Mouse (Mus musculus): ENCODE data around the gene Cdhr4.
"Not testable (repeated sequence)": the region's sequence is repeated elsewhere in the genome, so short reads cannot be mapped to it uniquely, and the experiment has no call there.

The Cdhr4 gene

GRCm38 (mm10) chr9:108002778-108003530 is 10.7 kb downstream of the Cdhr4 start:
- intact Hi-C loops (cut with DNase I), result loop anchor here (5.0 kb wide), 2 partner anchors 41 to 44 kb away; partner anchors contain the start of gene Gmppb

- intact Hi-C loops (cut with DNase I), result loop anchor here (5.0 kb wide), 2 partner anchors 41 to 44 kb away; partner anchors contain the start of gene Gmppb
These were observed 11.2 kb downstream of the Cdhr4 start for GRCm38 (mm10) chr9:108003531-108003890.

- intact Hi-C loops (cut with DNase I), result no loop called here
These were observed 15.7 kb downstream of the Cdhr4 start for GRCm38 (mm10) chr9:108008041-108008440.

GRCm38 (mm10) chr9:108010385-108010784 is 18.1 kb downstream of the Cdhr4 start:
- intact Hi-C loops (cut with DNase I), result no loop called here

- intact Hi-C loops (cut with DNase I), result not testable (repeated sequence)
These were observed 21.3 kb downstream of the Cdhr4 start for GRCm38 (mm10) chr9:108013577-108013976.

GRCm38 (mm10) chr9:108017127-108017526 is 24.8 kb downstream of the Cdhr4 start:
- intact Hi-C loops (cut with DNase I), result no loop called here

- intact Hi-C loops (cut with DNase I), result no loop called here
These were observed 28.4 kb downstream of the Cdhr4 start for GRCm38 (mm10) chr9:108020741-108021140.

GRCm38 (mm10) chr9:108023216-108023615 is 30.9 kb downstream of the Cdhr4 start:
- intact Hi-C loops (cut with DNase I), result no loop called here

- intact Hi-C loops (cut with DNase I), result no loop called here
These were observed 34.3 kb downstream of the Cdhr4 start for GRCm38 (mm10) chr9:108026584-108026983.

- intact Hi-C loops (cut with DNase I), result no loop called here
These were observed 35.6 kb downstream of the Cdhr4 start for GRCm38 (mm10) chr9:108027867-108028266.

- intact Hi-C loops (cut with DNase I), result no loop called here
These were observed 39.8 kb downstream of the Cdhr4 start for GRCm38 (mm10) chr9:108032126-108032525.

GRCm38 (mm10) chr9:108035331-108036156 is 43.2 kb downstream of the Cdhr4 start:
- intact Hi-C loops (cut with DNase I), result no loop called here

GRCm38 (mm10) chr9:108044751-108045492 is 52.6 kb downstream of the Cdhr4 start:
- intact Hi-C loops (cut with DNase I), result loop anchor here (5.0 kb wide), 1 partner anchor 43 kb away; the partner anchor contains the start of gene Ip6k1

GRCm38 (mm10) chr9:108046582-108046981 is 54.3 kb downstream of the Cdhr4 start:
- intact Hi-C loops (cut with DNase I), result loop anchor here (5.0 kb wide), 1 partner anchor 44 kb away; the partner anchor contains the start of gene Ip6k1

GRCm38 (mm10) chr9:108047601-108048565 is 55.6 kb downstream of the Cdhr4 start:
- intact Hi-C loops (cut with DNase I), result loop anchor here (5.0 kb wide), 1 partner anchor 46 kb away; the partner anchor contains the start of gene Ip6k1

GRCm38 (mm10) chr9:108048566-108048955 is 56.3 kb downstream of the Cdhr4 start:
- intact Hi-C loops (cut with DNase I), result loop anchor here (5.0 kb wide), 1 partner anchor 46 kb away; the partner anchor contains the start of gene Ip6k1

- intact Hi-C loops (cut with DNase I), result loop anchor here (5.0 kb wide), 1 partner anchor 47 kb away; the partner anchor contains the start of gene Ip6k1
These were observed 56.7 kb downstream of the Cdhr4 start, which contains the start of gene Gmppb for GRCm38 (mm10) chr9:108049016-108049455. Gmppb (plus strand) TSS chr9:108049242.

Measured in adrenal gland (tissue).